Mouse (Mus musculus) midbrain, embryonic 12.5 days (tissue): ENCODE results near the gene Tmem234. TPM values are rescaled to one million over a fixed set of nuclear protein-coding genes. Genes with fewer than 3 reads are reported as not detected.

ENCODE experiments used
- ATAC-seq: fragments of 200-750 bp; cut with Nextera tagmentation; 2 replicates; pipeline ENCODE4 v1.8.0; 2017; ENCODE audit warnings: low read depth, moderate TSS enrichment, moderate library complexity; ENCODE audit not compliant: low FRiP score
- H3K27ac ChIP-seq: fragments of 300-500 bp; sonication (generic); replicated peaks from 2 replicates; pipeline ENCODE4 v1.5.1; 2016; ENCODE audit warnings: mild to moderate bottlenecking
- H3K27me3 ChIP-seq: fragments of 300-500 bp; sonication (generic); 2 replicates; pipeline ENCODE4 v1.6.1; 2016; ENCODE audit warnings: mild to moderate bottlenecking
- H3K36me3 ChIP-seq: fragments of 300-500 bp; sonication (generic); 2 replicates; pipeline ENCODE4 v1.6.1; 2016
- H3K4me1 ChIP-seq: fragments of 300-500 bp; sonication (generic); 2 replicates; pipeline ENCODE4 v1.6.1; 2016
- H3K4me2 ChIP-seq: fragments of 300-500 bp; sonication (generic); replicated peaks from 2 replicates; pipeline ENCODE4 v1.6.1; 2016; ENCODE audit warnings: mild to moderate bottlenecking, moderate library complexity
- H3K4me3 ChIP-seq: fragments of 300-500 bp; sonication (generic); 2 replicates; pipeline ENCODE4 v1.5.1; 2016; ENCODE audit warnings: mild to moderate bottlenecking
- H3K9ac ChIP-seq: fragments of 300-500 bp; sonication (generic); replicated peaks from 2 replicates; pipeline ENCODE4 v1.6.1; 2016; ENCODE audit warnings: mild to moderate bottlenecking, moderate library complexity
- H3K9me3 ChIP-seq: fragments of 300-500 bp; sonication (generic); 2 replicates; pipeline ENCODE4 v1.6.1; 2016; ENCODE audit warnings: mild to moderate bottlenecking
- WGBS: fragments of 180-500 bp; shearing (Covaris S2); methylation state at CpG from one replicate; pipeline ENCODE4 v1.1.7; 2016; 5-methylcytosine and 5-hydroxymethylcytosine counted together
- polyA plus RNA-seq: library from polyadenylated mRNA; unstranded; fragments of >200 nt; fragmentation: Nextera tagmentation; extraction: Ambion mirVana; gene quantifications from 2 replicates; pipeline ENCODE4 v1.2.1, GENCODE M21; 2016

Gene Tmem234
- polyA plus RNA-seq, 1 experiment from 2014 or later, result 192 TPM

GRCm38 (mm10) chr4:129570028-129570427, 30.4 kb upstream of the Tmem234 start:
- Histone ChIP-seq H3K27me3 (no peaks in the 10 kb centered on the region), H3K4me3 (no peak overlapping the region), H3K9ac (no peak overlapping the region), H3K4me1 (no peaks in the 10 kb centered on the region), H3K36me3 (no peaks in the 10 kb centered on the region), H3K9me3 (no peaks in the 10 kb centered on the region), H3K4me2 (no peak overlapping the region), H3K27ac (no peak overlapping the region)
- ATAC-seq, result no peak
- 89% methylated on average over 6 of the region's 6 CpGs for WGBS

- WGBS, result 76% methylated on average over 8 of the region's 8 CpGs
- no peaks in the 10 kb centered on the region for H3K4me1 ChIP-seq
- no peaks in the 10 kb centered on the region for H3K27me3 ChIP-seq
- no peak overlapping the region for H3K9ac ChIP-seq
- H3K36me3 ChIP-seq, result no peaks in the 10 kb centered on the region
- H3K9me3 ChIP-seq, result no peaks in the 10 kb centered on the region
- no peak overlapping the region for H3K27ac ChIP-seq
- H3K4me2 ChIP-seq, result no peak overlapping the region
- ATAC-seq, result no peak
- no peak overlapping the region for H3K4me3 ChIP-seq
These were observed 28.9 kb upstream of the Tmem234 start for GRCm38 (mm10) chr4:129571551-129572084.

GRCm38 (mm10) chr4:129572236-129573092, 28.0 kb upstream of the Tmem234 start:
- Histone ChIP-seq H3K27ac (no peak overlapping the region), H3K4me2 (no peak overlapping the region), H3K4me1 (peaks cover 7% of the 10 kb centered on the region; the same call in 1 of the 2 replicates), H3K27me3 (no peaks in the 10 kb centered on the region), H3K9me3 (no peaks in the 10 kb centered on the region), H3K4me3 (no peak overlapping the region), H3K36me3 (no peaks in the 10 kb centered on the region), H3K9ac (no peak overlapping the region)
- no peak for ATAC-seq
- 89% methylated on average over 13 of the region's 13 CpGs for WGBS

GRCm38 (mm10) chr4:129573093-129573370, 27.4 kb upstream of the Tmem234 start:
- Histone ChIP-seq H3K36me3 (no peaks in the 10 kb centered on the region), H3K4me3 (no peak overlapping the region), H3K9me3 (no peaks in the 10 kb centered on the region), H3K27me3 (no peaks in the 10 kb centered on the region), H3K9ac (no peak overlapping the region), H3K4me1 (peaks cover 7% of the 10 kb centered on the region; the same call in 1 of the 2 replicates), H3K27ac (no peak overlapping the region), H3K4me2 (no peak overlapping the region)
- ATAC-seq, result no peak
- 93% methylated on average over 4 of the region's 4 CpGs for WGBS

- Histone ChIP-seq H3K9me3 (no peaks in the 10 kb centered on the region), H3K4me1 (peaks cover 7% of the 10 kb centered on the region; the same call in 1 of the 2 replicates), H3K4me3 (no peak within 1 kb of the TSS), H3K27ac (no peak within 1 kb of the TSS), H3K9ac (no peak within 1 kb of the TSS), H3K4me2 (no peak within 1 kb of the TSS), H3K36me3 (no peaks in the 10 kb centered on the region), H3K27me3 (no peaks in the 10 kb centered on the region)
- WGBS, result 93% methylated on average over 8 of the region's 8 CpGs
- no peak for ATAC-seq
These were observed 27.0 kb upstream of the Tmem234 start, which contains the start of gene Lck for GRCm38 (mm10) chr4:129573430-129573829. Gene Lck, minus strand, starts transcription at chr4:129573641.

GRCm38 (mm10) chr4:129575171-129575844, 25.2 kb upstream of the Tmem234 start:
- Histone ChIP-seq H3K4me1 (peaks cover 7% of the 10 kb centered on the region; the same call in 1 of the 2 replicates), H3K4me3 (no peak overlapping the region), H3K27me3 (no peaks in the 10 kb centered on the region), H3K4me2 (no peak overlapping the region), H3K9ac (no peak overlapping the region), H3K27ac (no peak overlapping the region), H3K36me3 (no peaks in the 10 kb centered on the region), H3K9me3 (no peaks in the 10 kb centered on the region)
- ATAC-seq, result no peak
- WGBS, result 69% methylated on average over 7 of the region's 8 CpGs

GRCm38 (mm10) chr4:129576863-129577491, 23.5 kb upstream of the Tmem234 start:
- WGBS, result 24% methylated on average over 21 of the region's 21 CpGs
- Histone ChIP-seq H3K36me3 (no peaks in the 10 kb centered on the region), H3K9me3 (no peaks in the 10 kb centered on the region), H3K4me2 (peak overlapping the region; percentile 30), H3K9ac (no peak overlapping the region; the same call in 1 of the 2 replicates), H3K4me3 (no peak overlapping the region), H3K27me3 (no peaks in the 10 kb centered on the region), H3K27ac (no peak overlapping the region), H3K4me1 (peaks cover 7% of the 10 kb centered on the region; the same call in 1 of the 2 replicates)
- no peak for ATAC-seq

- H3K4me1 ChIP-seq, result peaks cover 7% of the 10 kb centered on the region; the same call in 1 of the 2 replicates
- WGBS, result 82% methylated on average over 7 of the region's 7 CpGs
- ATAC-seq, result no peak
These were observed 22.8 kb upstream of the Tmem234 start for GRCm38 (mm10) chr4:129577688-129578087.

GRCm38 (mm10) chr4:129578466-129578865, 22.0 kb upstream of the Tmem234 start, which contains the start of gene Fam167b:
Gene Fam167b, minus strand, starts transcription at chr4:129578549.
- Histone ChIP-seq H3K36me3 (no peaks in the 10 kb centered on the region), H3K27me3 (no peaks in the 10 kb centered on the region), H3K4me3 (no peak within 1 kb of the TSS), H3K9me3 (no peaks in the 10 kb centered on the region), H3K9ac (no peak within 1 kb of the TSS), H3K4me1 (peaks cover 7% of the 10 kb centered on the region; the same call in 1 of the 2 replicates), H3K27ac (no peak within 1 kb of the TSS), H3K4me2 (peak within 1 kb of the TSS; percentile 30; the same call in 1 of the 2 replicates)
- ATAC-seq, result no peak
- 94% methylated on average over 5 of the region's 5 CpGs for WGBS

More at GRCm38 (mm10) chr4:129577688-129578087, 22.8 kb upstream of the Tmem234 start:
- Histone ChIP-seq H3K27me3 (no peaks in the 10 kb centered on the region), H3K9me3 (no peaks in the 10 kb centered on the region), H3K36me3 (no peaks in the 10 kb centered on the region), H3K27ac (no peak overlapping the region), H3K4me2 (no peak overlapping the region), H3K9ac (no peak overlapping the region), H3K4me3 (no peak overlapping the region)

GRCm38 (mm10) chr4:129580347-129580746, 20.1 kb upstream of the Tmem234 start:
- WGBS, result 81% methylated on average over 7 of the region's 7 CpGs
- ATAC-seq, result no peak
- H3K4me1 ChIP-seq, result peaks cover 18% of the 10 kb centered on the region

GRCm38 (mm10) chr4:129582251-129582650, 18.2 kb upstream of the Tmem234 start:
- Histone ChIP-seq H3K9me3 (no peaks in the 10 kb centered on the region), H3K4me3 (no peak overlapping the region), H3K27ac (no peak overlapping the region), H3K4me2 (no peak overlapping the region), H3K9ac (no peak overlapping the region), H3K27me3 (no peaks in the 10 kb centered on the region), H3K4me1 (peaks cover 12% of the 10 kb centered on the region), H3K36me3 (no peaks in the 10 kb centered on the region)
- WGBS, result 64% methylated on average over 1 of the region's 1 CpGs
- no peak for ATAC-seq

More at GRCm38 (mm10) chr4:129580347-129580746, 20.1 kb upstream of the Tmem234 start:
- Histone ChIP-seq H3K36me3 (no peaks in the 10 kb centered on the region), H3K9me3 (no peaks in the 10 kb centered on the region), H3K4me3 (no peak overlapping the region), H3K9ac (no peak overlapping the region), H3K4me2 (no peak overlapping the region), H3K27me3 (no peaks in the 10 kb centered on the region), H3K27ac (no peak overlapping the region)
